Mouse (Mus musculus): ENCODE results near the gene Sh2d3c. TPM values are rescaled to one million over a fixed set of nuclear protein-coding genes. Genes with fewer than 3 reads are reported as not detected.

The Sh2d3c gene
- polyA plus RNA-seq, 1 experiment from 2014 or later, result 46.2 TPM

GRCm38 (mm10) chr2:32751665-32752033, 30.8 kb downstream of the Sh2d3c start:
- Histone ChIP-seq H3K4me2 (ENCODE audit: low read depth, low read length) (peak overlapping the region; percentile 56), H3K9me3 (ENCODE audit: control insufficient read depth, low read length) (no peaks in the 10 kb centered on the region), H3K4me1 (replicated peaks; ENCODE audit: control insufficient read depth, insufficient read depth, low read length) (peaks cover 3% of the 10 kb centered on the region; the same call in 1 of the 2 replicates), H3K27me3 (ENCODE audit: control insufficient read depth, insufficient read depth, low read depth, low read length) (no peaks in the 10 kb centered on the region), H3K36me3 (ENCODE audit: control insufficient read depth, insufficient read depth, low read length) (peaks cover 2% of the 10 kb centered on the region; the same call in 1 of the 2 replicates), H3K9ac (ENCODE audit: low read length) (peak overlapping the region; percentile 44; the same call in 1 of the 2 replicates), H3K27ac (ENCODE audit: low read length) (no peak overlapping the region), H3K4me3 (ENCODE audit: low read length) (peak overlapping the region; percentile 45)
- 34% methylated on average over 9 of the region's 10 CpGs for WGBS
- ATAC-seq (ENCODE audit: low read depth), result peak; percentile 39

DNA sequence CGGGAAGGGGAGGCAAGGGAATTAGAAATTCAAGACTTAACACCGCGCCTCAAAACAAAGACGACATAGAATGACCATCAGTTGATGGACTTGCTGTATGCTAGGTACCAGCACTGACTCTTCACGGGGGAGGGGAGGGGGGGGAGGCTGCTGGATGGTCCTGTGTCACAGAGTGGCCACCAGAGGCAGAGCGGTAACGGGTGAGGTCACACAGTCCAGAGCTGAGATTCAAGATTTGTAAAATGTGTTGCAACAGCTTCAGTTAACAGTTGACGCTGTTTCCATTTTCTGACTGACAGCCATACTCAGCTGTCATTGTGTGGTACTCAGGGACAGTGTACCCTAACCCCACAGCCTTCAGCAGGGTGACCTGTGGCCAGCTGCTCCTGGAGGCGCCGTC, 31.3 kb downstream of the Sh2d3c start:
- Histone ChIP-seq H3K9ac (ENCODE audit: low read length) (no peak overlapping the region), H3K36me3 (ENCODE audit: control insufficient read depth, insufficient read depth, low read length) (peaks cover 2% of the 10 kb centered on the region; the same call in 1 of the 2 replicates), H3K9me3 (ENCODE audit: control insufficient read depth, low read length) (no peaks in the 10 kb centered on the region), H3K4me3 (ENCODE audit: low read length) (no peak overlapping the region), H3K4me1 (replicated peaks; ENCODE audit: control insufficient read depth, insufficient read depth, low read length) (peaks cover 3% of the 10 kb centered on the region; the same call in 1 of the 2 replicates), H3K4me2 (ENCODE audit: low read depth, low read length) (no peak overlapping the region), H3K27me3 (ENCODE audit: control insufficient read depth, insufficient read depth, low read depth, low read length) (no peaks in the 10 kb centered on the region), H3K27ac (ENCODE audit: low read length) (no peak overlapping the region)
- 67% methylated on average over 10 of the region's 10 CpGs for WGBS
- no peak for ATAC-seq (ENCODE audit: low read depth)

- 33% methylated on average over 6 of the region's 6 CpGs for WGBS
- H3K4me2 ChIP-seq (ENCODE audit: low read depth, low read length), result peak overlapping the region; percentile 28
- H3K9me3 ChIP-seq (ENCODE audit: control insufficient read depth, low read length), result no peaks in the 10 kb centered on the region
- peak; percentile 17 for ATAC-seq (ENCODE audit: low read depth)
- no peak overlapping the region for H3K27ac ChIP-seq (ENCODE audit: low read length)
- H3K9ac ChIP-seq (ENCODE audit: low read length), result no peak overlapping the region
- H3K4me3 ChIP-seq (ENCODE audit: low read length), result peak overlapping the region; percentile 80; the same call in 1 of the 2 replicates
- H3K4me1 ChIP-seq (replicated peaks; ENCODE audit: control insufficient read depth, insufficient read depth, low read length), result peaks cover 3% of the 10 kb centered on the region; the same call in 1 of the 2 replicates
- no peaks in the 10 kb centered on the region for H3K27me3 ChIP-seq (ENCODE audit: control insufficient read depth, insufficient read depth, low read depth, low read length)
- peaks cover 7% of the 10 kb centered on the region for H3K36me3 ChIP-seq (ENCODE audit: control insufficient read depth, insufficient read depth, low read length)
These were observed 35.8 kb downstream of the Sh2d3c start for GRCm38 (mm10) chr2:32756674-32757055.

- peak; percentile 97 for ATAC-seq (ENCODE audit: low read depth)
- Histone ChIP-seq H3K9ac (ENCODE audit: low read length) (peak within 1 kb of the TSS; percentile 95), H3K27me3 (ENCODE audit: control insufficient read depth, insufficient read depth, low read depth, low read length) (no peaks in the 10 kb centered on the region), H3K4me3 (ENCODE audit: low read length) (peak within 1 kb of the TSS; percentile 80), H3K9me3 (ENCODE audit: control insufficient read depth, low read length) (no peaks in the 10 kb centered on the region), H3K36me3 (ENCODE audit: control insufficient read depth, insufficient read depth, low read length) (peaks cover 9% of the 10 kb centered on the region), H3K4me1 (replicated peaks; ENCODE audit: control insufficient read depth, insufficient read depth, low read length) (peaks cover 3% of the 10 kb centered on the region; the same call in 1 of the 2 replicates), H3K27ac (ENCODE audit: low read length) (peak within 1 kb of the TSS; percentile 86), H3K4me2 (ENCODE audit: low read depth, low read length) (peak within 1 kb of the TSS; percentile 66)
- under 1% methylated on average over 66 of the region's 66 CpGs for WGBS
These were observed 36.4 kb downstream of the Sh2d3c start, which contains the start of gene Tor2a for GRCm38 (mm10) chr2:32757056-32757845. Gene Tor2a, plus strand, starts transcription at chr2:32757234.

- Histone ChIP-seq H3K27me3 (ENCODE audit: control insufficient read depth, insufficient read depth, low read depth, low read length) (no peaks in the 10 kb centered on the region), H3K4me1 (replicated peaks; ENCODE audit: control insufficient read depth, insufficient read depth, low read length) (peaks cover 3% of the 10 kb centered on the region; the same call in 1 of the 2 replicates), H3K4me3 (ENCODE audit: low read length) (no peak overlapping the region), H3K9me3 (ENCODE audit: control insufficient read depth, low read length) (no peaks in the 10 kb centered on the region), H3K27ac (ENCODE audit: low read length) (no peak overlapping the region), H3K36me3 (ENCODE audit: control insufficient read depth, insufficient read depth, low read length) (peaks cover 12% of the 10 kb centered on the region), H3K9ac (ENCODE audit: low read length) (0 out of 2 replicates have a peak overlapping the region, but pooled peaks have one; percentile 2), H3K4me2 (ENCODE audit: low read depth, low read length) (no peak overlapping the region)
- 63% methylated on average over 8 of the region's 8 CpGs for WGBS
- ATAC-seq (ENCODE audit: low read depth), result no peak
These were observed 37.6 kb downstream of the Sh2d3c start for GRCm38 (mm10) chr2:32758503-32758902.

- no peaks in the 10 kb centered on the region for H3K27me3 ChIP-seq (ENCODE audit: control insufficient read depth, insufficient read depth, low read depth, low read length)
- H3K9me3 ChIP-seq (ENCODE audit: control insufficient read depth, low read length), result no peaks in the 10 kb centered on the region
- H3K9ac ChIP-seq (ENCODE audit: low read length), result no peak overlapping the region
- no peak overlapping the region for H3K4me2 ChIP-seq (ENCODE audit: low read depth, low read length)
- H3K4me3 ChIP-seq (ENCODE audit: low read length), result no peak overlapping the region
- no peak for ATAC-seq (ENCODE audit: low read depth)
- peaks cover 12% of the 10 kb centered on the region for H3K36me3 ChIP-seq (ENCODE audit: control insufficient read depth, insufficient read depth, low read length)
- peaks cover 3% of the 10 kb centered on the region; the same call in 1 of the 2 replicates for H3K4me1 ChIP-seq (replicated peaks; ENCODE audit: control insufficient read depth, insufficient read depth, low read length)
- H3K27ac ChIP-seq (ENCODE audit: low read length), result no peak overlapping the region
- WGBS, result 82% methylated on average over 2 of the region's 2 CpGs
These were observed 38.1 kb downstream of the Sh2d3c start for GRCm38 (mm10) chr2:32759001-32759400.

DNA sequence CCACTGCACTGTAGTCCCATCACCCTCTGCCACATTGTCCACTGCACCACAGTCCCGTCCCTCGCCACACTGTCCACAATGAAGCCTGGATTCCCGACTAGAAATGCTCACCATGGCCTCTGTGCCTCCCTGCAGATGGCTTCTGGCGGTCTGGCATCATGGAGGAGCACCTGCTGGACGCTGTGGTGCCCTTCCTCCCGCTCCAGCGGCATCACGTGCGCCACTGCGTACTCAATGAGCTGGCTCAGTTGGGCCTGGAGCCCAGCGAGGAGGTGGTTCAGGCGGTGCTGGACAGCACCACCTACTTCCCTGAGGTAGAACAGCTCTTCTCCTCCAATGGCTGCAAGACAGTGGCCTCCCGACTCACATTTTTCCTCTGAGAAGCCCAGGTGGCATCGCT, 40.5 kb downstream of the Sh2d3c start:
- no peaks in the 10 kb centered on the region for H3K27me3 ChIP-seq (ENCODE audit: control insufficient read depth, insufficient read depth, low read depth, low read length)
- 87% methylated on average over 14 of the region's 14 CpGs for WGBS

GRCm38 (mm10) chr2:32761859-32762258, 41.0 kb downstream of the Sh2d3c start:
- no peak overlapping the region for H3K4me3 ChIP-seq (ENCODE audit: low read length)
- 66% methylated on average over 4 of the region's 4 CpGs for WGBS
- no peaks in the 10 kb centered on the region for H3K9me3 ChIP-seq (ENCODE audit: control insufficient read depth, low read length)
- H3K27ac ChIP-seq (ENCODE audit: low read length), result no peak overlapping the region
- H3K27me3 ChIP-seq (ENCODE audit: control insufficient read depth, insufficient read depth, low read depth, low read length), result no peaks in the 10 kb centered on the region
- H3K36me3 ChIP-seq (ENCODE audit: control insufficient read depth, insufficient read depth, low read length), result peaks cover 12% of the 10 kb centered on the region
- peaks cover 3% of the 10 kb centered on the region; the same call in 1 of the 2 replicates for H3K4me1 ChIP-seq (replicated peaks; ENCODE audit: control insufficient read depth, insufficient read depth, low read length)
- H3K4me2 ChIP-seq (ENCODE audit: low read depth, low read length), result no peak overlapping the region
- no peak for ATAC-seq (ENCODE audit: low read depth)
- H3K9ac ChIP-seq (ENCODE audit: low read length), result no peak overlapping the region

More for the DNA sequence above, 40.5 kb downstream of the Sh2d3c start:
- Histone ChIP-seq H3K4me1 (replicated peaks; ENCODE audit: control insufficient read depth, insufficient read depth, low read length) (peaks cover 3% of the 10 kb centered on the region; the same call in 1 of the 2 replicates), H3K4me3 (ENCODE audit: low read length) (no peak overlapping the region), H3K4me2 (ENCODE audit: low read depth, low read length) (no peak overlapping the region), H3K9me3 (ENCODE audit: control insufficient read depth, low read length) (no peaks in the 10 kb centered on the region), H3K27ac (ENCODE audit: low read length) (no peak overlapping the region), H3K36me3 (ENCODE audit: control insufficient read depth, insufficient read depth, low read length) (peaks cover 12% of the 10 kb centered on the region), H3K9ac (ENCODE audit: low read length) (no peak overlapping the region)
- ATAC-seq (ENCODE audit: low read depth), result no peak

DNA sequence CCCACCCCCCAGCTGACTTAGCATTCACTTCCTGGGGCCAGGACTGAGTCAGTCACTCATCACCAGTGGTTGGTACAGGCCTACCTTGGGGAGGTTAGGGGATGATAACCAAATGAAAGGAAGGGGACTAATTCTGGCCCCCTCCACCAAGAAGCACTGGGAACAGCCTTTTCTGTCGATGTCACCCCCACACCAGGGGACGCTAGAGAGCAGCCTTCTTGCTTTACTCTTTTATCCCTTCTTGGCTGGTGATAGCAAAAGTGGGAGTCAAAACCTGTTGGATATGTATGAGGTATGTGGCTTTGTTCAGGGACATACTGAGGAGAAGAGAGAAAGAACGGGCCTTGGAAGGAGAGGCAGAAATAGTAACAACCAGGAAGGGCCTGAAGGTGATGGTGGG, 42.5 kb downstream of the Sh2d3c start:
- H3K27ac ChIP-seq (ENCODE audit: low read length), result no peak overlapping the region
- no peaks in the 10 kb centered on the region for H3K4me1 ChIP-seq (replicated peaks; ENCODE audit: control insufficient read depth, insufficient read depth, low read length)
- no peak overlapping the region for H3K4me2 ChIP-seq (ENCODE audit: low read depth, low read length)
- H3K9me3 ChIP-seq (ENCODE audit: control insufficient read depth, low read length), result no peaks in the 10 kb centered on the region
- no peak overlapping the region for H3K4me3 ChIP-seq (ENCODE audit: low read length)
- no peak for ATAC-seq (ENCODE audit: low read depth)
- WGBS, result 77% methylated on average over 3 of the region's 3 CpGs
- peaks cover 12% of the 10 kb centered on the region for H3K36me3 ChIP-seq (ENCODE audit: control insufficient read depth, insufficient read depth, low read length)
- no peaks in the 10 kb centered on the region for H3K27me3 ChIP-seq (ENCODE audit: control insufficient read depth, insufficient read depth, low read depth, low read length)
- no peak overlapping the region for H3K9ac ChIP-seq (ENCODE audit: low read length)

Measured in lung, embryonic 16.5 days (tissue).